Mouse (Mus musculus) G1E (cell line): Measurements from ENCODE around the gene Scel. TPM values are rescaled to one million over a fixed set of nuclear protein-coding genes. Genes with fewer than 3 reads are reported as not detected.

Experiments used
- ATAC-seq: 2 replicates; pipeline ENCODE4 v1.8.0; 2016; ENCODE audit warnings: mild to moderate bottlenecking; ENCODE audit not compliant: insufficient number of reproducible peaks, poor library complexity, low FRiP score, severe bottlenecking; ENCODE audit errors: extremely low read depth
- DNase-seq: peaks from one replicate; pipeline ENCODE4 v3.0.0; 2012; ENCODE audit warnings: low spot score
- H3K27me3 ChIP-seq: 2 replicates; pipeline ENCODE4 v1.6.1; 2012; ENCODE audit warnings: mild to moderate bottlenecking, low read length, inconsistent platforms; ENCODE audit not compliant: insufficient read depth
- H3K36me3 ChIP-seq: replicated peaks from 2 replicates; pipeline ENCODE3; 2012; ENCODE audit warnings: mild to moderate bottlenecking, inconsistent platforms
- H3K4me1 ChIP-seq: 2 replicates; pipeline ENCODE4 v1.6.1; 2012; ENCODE audit warnings: low read depth, low read length, inconsistent platforms, mixed read lengths; ENCODE audit not compliant: insufficient read depth
- H3K4me3 ChIP-seq: 2 replicates; pipeline ENCODE4 v1.5.1; 2012; ENCODE audit warnings: low read depth, mild to moderate bottlenecking, inconsistent platforms, low read length, moderate library complexity, mixed read lengths
- H3K9me3 ChIP-seq: replicated peaks from 2 replicates; pipeline ENCODE4 v1.6.1; 2012; ENCODE audit warnings: inconsistent platforms
- CTCF ChIP-seq: IDR thresholded peaks from 2 replicates; pipeline ENCODE4 v1.5.1; 2012; ENCODE audit warnings: low read depth, low read length, inconsistent platforms, mixed read lengths
- GATA1 ChIP-seq: IDR thresholded peaks from 2 replicates; pipeline ENCODE4 v1.6.1; 2012; ENCODE audit warnings: borderline replicate concordance, low read length, inconsistent platforms, mixed read lengths
- GATA2 ChIP-seq: IDR thresholded peaks from 2 replicates; pipeline ENCODE4 v1.6.1; 2012; ENCODE audit warnings: low read depth, low read length, inconsistent platforms, borderline replicate concordance
- POLR2AphosphoS5 ChIP-seq: IDR thresholded peaks from 2 replicates; pipeline ENCODE4 v1.6.1; 2012; ENCODE audit warnings: low read depth, low read length, inconsistent platforms; ENCODE audit not compliant: insufficient replicate concordance
- TAL1 ChIP-seq: conservative IDR thresholded peaks from 2 replicates; pipeline ENCODE4 v1.6.1; 2012; ENCODE audit warnings: low read depth, low read length, inconsistent platforms, mixed read lengths
- polyA plus RNA-seq: library from polyadenylated mRNA; stranded (reverse); fragments of >175 nt; gene quantifications from 2 replicates; pipeline ENCODE4 v1.2.3, GENCODE M21; 2012
- total RNA-seq, 2 experiments: library from RNA; stranded (forward) in 1 of 2; stranded (reverse) in 1 of 2; fragments of 200-1000 nt in 1 of 2; fragments of >200 nt in 1 of 2; fragmentation: Nextera tagmentation in 1 of 2; gene quantifications; 2 replicates each; pipeline ENCODE4 v1.2.3; 2014 to 2017

Gene Scel
- total and polyA plus RNA-seq, 3 experiments, result not detected

- no peaks in the 10 kb centered on the region for H3K9me3 ChIP-seq
- no peak overlapping the region for H3K4me3 ChIP-seq
- DNase-seq, result no peak
- no peaks in the 10 kb centered on the region for H3K36me3 ChIP-seq
- no peak for ATAC-seq
- H3K4me1 ChIP-seq, result no peaks in the 10 kb centered on the region
- H3K27me3 ChIP-seq, result no peaks in the 10 kb centered on the region
- no peak for TF ChIP-seq TAL1
Observed at GRCm38 (mm10) chr14:103535511-103536024, 22.4 kb downstream of the Scel start.

DNA sequence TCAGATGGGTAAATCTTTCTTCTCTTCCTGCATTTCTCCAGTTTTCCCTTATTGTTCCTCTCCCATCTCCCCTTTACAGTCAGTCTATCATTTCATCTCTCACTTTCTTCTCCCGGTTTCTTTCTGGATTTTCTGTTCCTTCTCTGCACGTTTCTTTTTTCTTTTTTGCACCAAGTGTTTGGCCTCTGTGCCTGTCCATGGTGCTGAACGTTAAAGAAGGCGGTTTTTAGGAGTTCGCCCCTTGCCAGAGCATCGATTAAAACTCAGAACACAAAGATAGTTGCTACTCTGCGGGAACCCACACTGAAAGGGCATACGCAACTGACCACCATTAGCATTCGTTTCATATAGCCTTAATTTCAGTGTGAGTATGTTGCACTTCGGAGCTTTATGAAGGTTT lies 23.2 kb downstream of the Scel start:
- TF ChIP-seq GATA1 (no peak), CTCF (no peak), GATA2 (no peak), POLR2AphosphoS5 (no peak), TAL1 (no peak)
- DNase-seq (no peak), ATAC-seq (no peak)
- Histone ChIP-seq H3K4me1 (no peaks in the 10 kb centered on the region), H3K9me3 (no peaks in the 10 kb centered on the region), H3K36me3 (no peaks in the 10 kb centered on the region), H3K4me3 (no peak overlapping the region), H3K27me3 (no peaks in the 10 kb centered on the region)

GRCm38 (mm10) chr14:103537355-103538056 lies 24.4 kb downstream of the Scel start:
- DNase-seq, result peak; percentile 4
- H3K9me3 ChIP-seq, result no peaks in the 10 kb centered on the region
- H3K27me3 ChIP-seq, result no peaks in the 10 kb centered on the region
- no peak for ATAC-seq
- no peaks in the 10 kb centered on the region for H3K36me3 ChIP-seq
- no peak overlapping the region for H3K4me3 ChIP-seq
- no peaks in the 10 kb centered on the region for H3K4me1 ChIP-seq
- peak; percentile 30; the same call in 1 of the 2 replicates for TF ChIP-seq CTCF
- TF ChIP-seq GATA1, result no peak

GRCm38 (mm10) chr14:103539796-103540195 lies 26.7 kb downstream of the Scel start:
- Histone ChIP-seq H3K4me1 (no peaks in the 10 kb centered on the region), H3K4me3 (no peak overlapping the region), H3K9me3 (no peaks in the 10 kb centered on the region), H3K36me3 (no peaks in the 10 kb centered on the region), H3K27me3 (no peaks in the 10 kb centered on the region)
- DNase-seq, result no peak
- no peak for ATAC-seq
- no peak for TF ChIP-seq POLR2AphosphoS5
- no peak for TF ChIP-seq GATA2
- TF ChIP-seq CTCF, result no peak
- no peak for TF ChIP-seq GATA1
- no peak for TF ChIP-seq TAL1

DNA sequence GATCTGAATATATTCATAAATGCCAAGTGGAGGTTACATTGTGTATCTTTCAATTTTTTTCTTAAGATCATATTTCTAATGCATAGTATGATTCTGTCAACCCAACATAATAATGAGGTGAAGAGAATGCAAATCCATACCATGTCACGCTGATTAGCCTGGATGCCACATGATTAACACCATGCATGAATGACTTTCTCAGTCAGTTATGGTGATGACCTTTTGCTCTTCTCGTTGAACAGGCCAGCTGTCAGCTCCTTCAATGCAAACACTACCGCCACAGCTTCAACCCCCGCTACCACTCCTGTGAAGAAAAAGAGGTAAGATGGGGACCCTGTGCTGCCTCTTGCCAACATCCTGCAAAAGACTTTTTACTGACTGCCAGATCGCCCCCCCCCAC lies 28.5 kb downstream of the Scel start:
- H3K9me3 ChIP-seq, result no peaks in the 10 kb centered on the region
- no peaks in the 10 kb centered on the region for H3K36me3 ChIP-seq
- H3K4me1 ChIP-seq, result no peaks in the 10 kb centered on the region
- ATAC-seq, result no peak
- no peak for DNase-seq
- H3K27me3 ChIP-seq, result no peaks in the 10 kb centered on the region
- TF ChIP-seq POLR2AphosphoS5 (no peak), GATA1 (no peak)
- H3K4me3 ChIP-seq, result no peak overlapping the region

- Histone ChIP-seq H3K4me1 (no peaks in the 10 kb centered on the region), H3K4me3 (no peak overlapping the region), H3K36me3 (no peaks in the 10 kb centered on the region), H3K9me3 (no peaks in the 10 kb centered on the region), H3K27me3 (no peaks in the 10 kb centered on the region)
- DNase-seq, result no peak
- TF ChIP-seq TAL1, result no peak
- no peak for TF ChIP-seq POLR2AphosphoS5
- TF ChIP-seq CTCF, result no peak
- TF ChIP-seq GATA1, result no peak
- TF ChIP-seq GATA2, result no peak
- ATAC-seq, result no peak
Observed at GRCm38 (mm10) chr14:103543304-103544079, 30.4 kb downstream of the Scel start.

GRCm38 (mm10) chr14:103545734-103546133 lies 32.6 kb downstream of the Scel start:
- TF ChIP-seq POLR2AphosphoS5, result no peak
- no peak for TF ChIP-seq GATA1
- TF ChIP-seq CTCF, result no peak
- TF ChIP-seq GATA2, result no peak
- TF ChIP-seq TAL1, result no peak
- Histone ChIP-seq H3K4me1 (no peaks in the 10 kb centered on the region), H3K27me3 (no peaks in the 10 kb centered on the region), H3K36me3 (no peaks in the 10 kb centered on the region), H3K4me3 (no peak overlapping the region), H3K9me3 (0 out of 2 replicates have a peak, but pooled peaks cover 6% of the 10 kb centered on the region)
- DNase-seq (no peak), ATAC-seq (no peak)
